Mouse (Mus musculus) cerebellum, adult 2 months (tissue): ENCODE measurements at regions not wholly inside any gene's neighbourhood (a gene's known extent, or its start where the extent isn't known, plus 50 kb on each side); places are given as distances from the start of the nearest gene placed in this dataset.

Experiments
- CTCF ChIP-seq: fragments of 200-500 bp; IDR thresholded peaks from 2 replicates; pipeline ENCODE4 v1.5.1; 2011; ENCODE audit warnings: low read depth, mild to moderate bottlenecking, control low read depth, low read length, moderate library complexity, borderline replicate concordance; ENCODE audit not compliant: insufficient read depth
- POLR2A ChIP-seq: fragments of 200-500 bp; IDR thresholded peaks from 2 replicates; pipeline ENCODE4 v1.6.1; 2011; ENCODE audit warnings: low read length, control low read depth, borderline replicate concordance; ENCODE audit not compliant: insufficient read depth

- TF ChIP-seq POLR2A (no peak), CTCF (no peak)
Measured at GRCm38 (mm10) chr15:102776218-102776850, 54.4 kb upstream of the Calcoco1 start.
